Mouse (Mus musculus) ES-E14 (cell line): ENCODE measurements around the gene Slc25a1. TPM values are rescaled to one million over a fixed set of nuclear protein-coding genes. Genes with fewer than 3 reads are reported as not detected.

Experiments
- DNase-seq: peaks from one replicate; pipeline ENCODE4 v3.0.0-alpha.2; 2013; ENCODE audit warnings: low read depth, low spot score
- H3K27ac ChIP-seq: 2 replicates; pipeline ENCODE4 v1.5.1; 2012; ENCODE audit warnings: low read depth, mild to moderate bottlenecking, low read length, moderate library complexity, mixed read lengths; ENCODE audit not compliant: poor library complexity, insufficient read depth, severe bottlenecking
- H3K36me3 ChIP-seq: 2 replicates; pipeline ENCODE4 v1.6.1; 2012; ENCODE audit warnings: mild to moderate bottlenecking, low read length, moderate library complexity, mixed read lengths; ENCODE audit not compliant: control insufficient read depth, poor library complexity, insufficient read depth, severe bottlenecking
- H3K4me1 ChIP-seq, 2 experiments: fragments of 150-350 bp in 1 of 2; sonication (generic) in 1 of 2; 2 replicates each; pipeline ENCODE4 v1.6.1; 2012; ENCODE audit warnings: low read length in 2 of 2, mild to moderate bottlenecking in 1 of 2, mixed read lengths in 1 of 2; ENCODE audit not compliant: control insufficient read depth in 2 of 2, insufficient read depth in 2 of 2, poor library complexity in 1 of 2
- H3K4me3 ChIP-seq, 2 experiments: fragments of 150-350 bp in 1 of 2; sonication (generic) in 1 of 2; 2 replicates each; pipeline ENCODE4 v1.5.1; 2012; ENCODE audit warnings: low read length in 2 of 2, low read depth in 1 of 2, mild to moderate bottlenecking in 1 of 2, mixed read lengths in 1 of 2; ENCODE audit not compliant: insufficient read depth in 1 of 2, poor library complexity in 1 of 2, severe bottlenecking in 1 of 2
- H3K9ac ChIP-seq: 2 replicates; pipeline ENCODE4 v1.6.1; 2012; ENCODE audit warnings: low read depth, mild to moderate bottlenecking, low read length, mixed read lengths; ENCODE audit not compliant: poor library complexity, insufficient read depth, severe bottlenecking
- H3K9me3 ChIP-seq: fragments of 150-350 bp; sonication (generic); 2 replicates; pipeline ENCODE4 v1.6.1; 2012; ENCODE audit warnings: low read depth, mild to moderate bottlenecking, low read length; ENCODE audit not compliant: control insufficient read depth, insufficient read depth
- CHD2 ChIP-seq: IDR thresholded peaks from 2 replicates; pipeline ENCODE4 v1.6.1; 2014; ENCODE audit warnings: mild to moderate bottlenecking, low read depth, low read length, inconsistent platforms
- HCFC1 ChIP-seq: IDR thresholded peaks from 2 replicates; pipeline ENCODE4 v1.6.1; 2012; ENCODE audit warnings: low read length, inconsistent platforms, borderline replicate concordance; ENCODE audit not compliant: insufficient read depth
- MAFK ChIP-seq: IDR thresholded peaks from 2 replicates; pipeline ENCODE4 v1.6.1; 2014; ENCODE audit warnings: mild to moderate bottlenecking, low read depth, low read length, inconsistent platforms; ENCODE audit not compliant: insufficient read depth
- ZC3H11A ChIP-seq: IDR thresholded peaks from 2 replicates; pipeline ENCODE4 v1.6.1; 2012; ENCODE audit warnings: low read depth, mild to moderate bottlenecking, inconsistent platforms, low read length, borderline replicate concordance
- ZNF384 ChIP-seq: IDR thresholded peaks from 2 replicates; pipeline ENCODE4 v1.6.1; 2012; ENCODE audit warnings: low read depth, low read length, inconsistent platforms
- in situ Hi-C, 2 experiments: fragments of 600-800 bp; cut with MboI; formaldehyde crosslinking; loops; one replicate each; pipeline ENCODE4 v1.15.1; 2025; ENCODE audit warnings: low sequenced_read_pairs in 2 of 2, inconsistent platforms in 1 of 2; ENCODE audit not compliant: unreplicated experiment in 2 of 2
- total RNA-seq: library from RNA; depleted of rRNA; stranded (reverse); fragments of 300-350 nt; gene quantifications from 2 replicates; pipeline ENCODE4 v1.2.3, GENCODE M21; 2012

The Slc25a1 gene
- total RNA-seq, 1 experiment, result 97.9 TPM

DNA sequence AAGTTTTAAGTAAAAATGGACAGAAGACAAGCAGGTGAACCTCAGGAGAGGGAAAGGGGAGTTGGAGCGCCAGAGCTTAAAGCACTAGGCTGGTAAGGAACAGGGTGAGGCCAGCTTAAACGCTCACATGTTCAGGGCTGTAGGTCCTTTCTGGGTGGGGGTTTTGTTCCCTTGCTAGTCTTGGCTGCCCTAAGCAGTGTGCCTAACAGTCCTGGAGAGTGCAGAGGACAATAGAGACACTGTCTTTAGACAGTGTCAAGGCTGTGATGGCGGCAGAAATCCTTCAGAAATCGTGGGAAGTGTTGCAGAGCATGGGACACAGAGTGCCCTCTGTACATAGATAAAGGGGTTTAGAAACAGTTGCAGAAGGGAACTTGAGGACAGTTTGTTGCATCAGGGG, 22.0 kb upstream of the Slc25a1 start:
- H3K36me3 ChIP-seq, result no peaks in the 10 kb centered on the region
- no peak for TF ChIP-seq CHD2
- TF ChIP-seq HCFC1, result no peak
- TF ChIP-seq ZNF384, result no peak
- no peak for TF ChIP-seq ZC3H11A
- TF ChIP-seq MAFK, result no peak
- peaks cover 5% of the 10 kb centered on the region; the same call in 1 of the 2 replicates for H3K9me3 ChIP-seq
- no peak overlapping the region for H3K27ac ChIP-seq
- in situ Hi-C loops, result no loop called here
- no peak overlapping the region for H3K4me3 ChIP-seq
- H3K4me1 ChIP-seq, result no peaks in the 10 kb centered on the region
- no peak for DNase-seq
- H3K9ac ChIP-seq, result no peak overlapping the region

DNA sequence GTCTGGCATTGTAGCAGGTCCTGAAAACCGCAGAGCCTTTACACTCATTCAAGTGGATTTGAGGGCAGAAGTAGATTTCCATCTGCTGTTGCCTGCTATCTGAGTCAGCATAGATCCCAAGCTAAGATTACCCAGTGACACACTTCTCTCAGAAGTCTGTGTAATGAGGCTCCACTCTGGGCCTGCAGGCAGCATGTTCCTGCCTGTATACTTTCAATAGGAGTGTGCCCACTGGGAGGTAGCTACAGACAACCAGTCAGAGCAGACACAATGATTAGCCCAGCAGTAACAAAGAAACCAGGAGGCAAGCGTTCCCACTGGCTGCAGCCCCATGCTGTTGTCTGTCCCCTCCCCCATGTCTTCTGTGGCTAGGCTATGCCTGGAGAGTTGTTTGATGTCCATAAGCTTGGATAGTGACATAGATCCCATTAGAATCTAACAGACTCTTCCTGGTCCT, 21.4 kb upstream of the Slc25a1 start:
- DNase-seq, result no peak
- no peak for TF ChIP-seq ZC3H11A
- no peak for TF ChIP-seq ZNF384
- no peak for TF ChIP-seq MAFK
- no peak for TF ChIP-seq HCFC1
- no peak for TF ChIP-seq CHD2
- no peak overlapping the region for H3K9ac ChIP-seq
- no peak overlapping the region for H3K4me3 ChIP-seq
- no peaks in the 10 kb centered on the region for H3K36me3 ChIP-seq
- no peak overlapping the region for H3K27ac ChIP-seq
- peaks cover 0 to 2% of the 10 kb centered on the region in 2 experiments; a peak in 1 of 4 replicates for H3K4me1 ChIP-seq
- in situ Hi-C loops, result no loop called here
- peaks cover 5% of the 10 kb centered on the region; the same call in 1 of the 2 replicates for H3K9me3 ChIP-seq

DNA sequence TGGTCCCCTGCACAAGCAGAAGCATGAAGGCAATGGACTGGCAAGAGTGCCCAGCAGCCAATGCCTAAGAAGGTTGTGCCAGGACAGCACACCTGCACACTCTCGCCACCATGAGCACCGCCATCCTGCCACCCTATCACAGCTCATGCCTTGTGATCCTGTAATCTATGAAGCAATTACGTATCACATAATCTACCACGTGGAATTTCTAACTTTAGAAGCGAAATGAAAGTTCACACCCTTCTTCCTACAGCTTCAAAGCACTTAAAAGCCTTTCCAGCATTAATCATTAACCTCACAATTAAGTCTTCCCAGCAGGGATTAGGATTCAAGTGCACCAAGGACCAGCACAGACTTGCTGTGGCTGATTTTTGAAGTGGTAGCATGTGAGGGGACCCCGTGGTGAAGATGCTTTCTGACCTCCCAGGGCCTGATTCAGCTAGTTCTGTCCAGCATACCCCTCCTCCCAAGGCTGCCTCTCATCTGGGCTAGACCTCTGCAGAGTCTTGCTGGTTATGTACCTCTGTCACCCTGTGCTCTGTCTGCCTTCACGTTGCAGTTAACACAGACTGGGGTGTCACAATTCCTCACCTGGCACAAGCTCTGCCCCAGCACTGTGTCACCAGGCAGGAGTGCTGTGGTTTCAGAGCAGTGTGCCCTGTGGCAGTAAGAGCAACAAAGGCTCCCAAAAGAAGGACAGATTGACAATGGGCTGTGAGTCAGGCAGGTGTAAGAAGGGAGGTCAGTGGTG, 17.2 kb upstream of the Slc25a1 start:
- no peak for DNase-seq

DNA sequence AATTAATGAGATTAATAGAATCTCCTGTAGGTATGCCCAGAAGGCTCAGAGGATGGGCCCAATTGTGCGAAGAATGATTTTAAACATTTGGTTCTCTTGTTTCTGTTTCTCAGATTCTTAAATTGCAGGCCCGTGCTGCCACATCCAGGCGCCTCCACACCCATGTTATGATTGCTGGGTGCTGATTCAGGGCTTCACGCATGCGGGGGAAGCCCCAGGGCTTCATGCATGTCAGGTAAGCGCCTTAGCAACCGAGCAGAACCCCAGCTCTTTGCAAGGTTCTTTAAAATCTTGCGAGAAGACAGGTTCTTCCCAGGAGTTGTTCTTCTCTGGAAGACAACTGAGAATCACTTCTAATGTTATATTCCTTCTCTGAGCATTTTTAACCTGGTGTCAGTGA, 15.4 kb upstream of the Slc25a1 start:
- H3K36me3 ChIP-seq, result no peaks in the 10 kb centered on the region
- peaks cover 0 to 3% of the 10 kb centered on the region in 2 experiments; a peak in 1 of 4 replicates for H3K4me1 ChIP-seq
- in situ Hi-C loops, result no loop called here
- H3K9me3 ChIP-seq, result no peaks in the 10 kb centered on the region
- DNase-seq, result no peak
- no peak for TF ChIP-seq MAFK
- H3K9ac ChIP-seq, result no peak overlapping the region
- H3K27ac ChIP-seq, result no peak overlapping the region
- H3K4me3 ChIP-seq, result no peak overlapping the region

More for the DNA sequence above, 17.2 kb upstream of the Slc25a1 start:
- H3K36me3 ChIP-seq, result no peaks in the 10 kb centered on the region
- TF ChIP-seq HCFC1 (no peak), ZNF384 (no peak), CHD2 (no peak)
- H3K9me3 ChIP-seq, result no peaks in the 10 kb centered on the region
- H3K4me3 ChIP-seq, result no peak overlapping the region
- H3K27ac ChIP-seq, result no peak overlapping the region
- in situ Hi-C loops, result no loop called here
- H3K4me1 ChIP-seq, result peaks cover 0 to 2% of the 10 kb centered on the region in 2 experiments; a peak in 1 of 4 replicates
- H3K9ac ChIP-seq, result no peak overlapping the region

DNA sequence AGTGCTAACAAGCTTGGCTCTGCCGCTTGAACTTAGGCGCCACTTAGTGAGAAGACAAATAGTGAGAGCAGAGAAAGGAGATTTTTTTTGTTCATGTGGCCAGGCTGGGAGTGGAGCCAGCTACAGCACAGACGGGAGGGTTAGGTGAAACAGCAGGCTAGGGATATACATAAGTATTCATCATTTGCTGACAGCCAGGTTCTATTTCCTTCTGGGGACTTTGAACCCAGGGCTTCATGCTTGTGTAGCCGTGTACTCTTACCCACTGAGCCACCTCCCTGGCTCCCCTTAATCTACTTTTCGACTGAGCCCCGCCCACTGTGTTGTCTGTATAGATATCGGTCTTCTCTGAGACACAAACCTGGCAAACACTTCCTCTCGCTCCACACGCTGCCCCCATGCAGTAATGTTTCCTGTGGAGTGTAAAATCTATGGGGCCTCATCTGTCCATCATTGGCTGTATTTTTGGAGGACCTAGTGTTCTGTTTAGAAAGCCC, 11.3 kb upstream of the Slc25a1 start:
- Histone ChIP-seq H3K9ac (no peak overlapping the region), H3K36me3 (no peaks in the 10 kb centered on the region), H3K4me1 (peaks cover 0 to 5% of the 10 kb centered on the region in 2 experiments; a peak in 1 of 4 replicates), H3K4me3 (no peak overlapping the region), H3K27ac (no peak overlapping the region), H3K9me3 (no peaks in the 10 kb centered on the region)
- no peak for DNase-seq
- in situ Hi-C loops, result no loop called here
- TF ChIP-seq ZNF384, result no peak
- TF ChIP-seq CHD2, result no peak
- TF ChIP-seq MAFK, result no peak
- no peak for TF ChIP-seq HCFC1
- TF ChIP-seq ZC3H11A, result no peak
